Mouse (Mus musculus) ovary, adult 10 weeks (tissue): ENCODE results near the gene Pou4f2. TPM values are rescaled to one million over a fixed set of nuclear protein-coding genes. Genes with fewer than 3 reads are reported as not detected.

Source experiments
- polyA plus RNA-seq: library from polyadenylated mRNA; stranded (reverse); fragments of 350-450 nt; fragmentation: Illumina TruSeq; extraction: RNeasy Lipid Tissue Mini Kit (QIAGEN cat#74804); gene quantifications from one replicate; pipeline ENCODE4 v1.2.3, GENCODE M21; 2014

Pou4f2 gene
- 0.17 TPM for polyA plus RNA-seq

DNA sequence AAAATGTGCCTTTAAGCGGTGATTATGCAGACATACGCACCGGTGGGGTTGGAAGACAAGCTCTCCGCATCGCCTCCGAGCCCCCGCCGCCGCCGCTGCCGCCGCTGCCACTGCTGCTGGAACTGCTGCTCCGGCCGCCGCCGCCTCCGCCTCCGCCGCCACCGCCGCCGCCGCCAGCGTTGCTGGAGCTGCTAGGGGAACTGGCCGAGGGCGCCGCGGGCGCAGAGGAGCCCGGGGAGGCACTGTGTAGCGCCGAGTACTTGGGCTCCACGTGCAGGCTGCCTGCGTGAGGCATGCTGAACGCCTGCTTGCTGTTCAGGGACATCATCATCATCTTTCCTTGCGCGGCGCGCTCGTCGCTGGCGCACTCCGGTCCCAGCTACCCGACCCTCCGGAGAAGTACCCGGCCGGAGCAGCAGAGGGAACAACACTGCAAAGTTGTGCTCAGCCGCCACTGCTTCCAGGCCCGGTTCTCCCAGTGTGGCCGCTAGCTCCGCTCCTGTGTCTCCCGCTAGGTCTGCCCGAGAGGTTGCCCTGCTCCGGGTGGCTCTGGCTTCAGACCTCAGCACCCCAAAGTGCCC, at the start of gene Pou4f2:
Pou4f2 (minus strand) TSS at position 575 of the 581 bp plus-strand sequence.

Other genes starting within 250 kb of the Pou4f2 start
- 6.0 TPM for gene Ttc29, start 223.3 kb downstream of the Pou4f2 start, polyA plus RNA-seq
- 94.2 TPM for gene Rbmxl1, start 72.3 kb upstream of the Pou4f2 start, polyA plus RNA-seq
- 18.2 TPM for gene Slc10a7, start 72.7 kb upstream of the Pou4f2 start, polyA plus RNA-seq